Mouse (Mus musculus) forebrain, embryonic 11.5 days (tissue): Measurements from ENCODE around the gene Zfp113. TPM values are rescaled to one million over a fixed set of nuclear protein-coding genes. Genes with fewer than 3 reads are reported as not detected.
A peak's percentile ranks its signal among the peaks of the same experiment; 100 is the strongest.
"Not testable (repeated sequence)": the region's sequence is repeated elsewhere in the genome, so short reads cannot be mapped to it uniquely, and the experiment has no call there.

Source experiments
- ATAC-seq: fragments of 200-750 bp; cut with Nextera tagmentation; replicated peaks from 2 replicates; pipeline ENCODE4 v1.8.0; 2017; ENCODE audit warnings: moderate TSS enrichment; ENCODE audit not compliant: low FRiP score
- DNase-seq: peaks from one replicate; pipeline ENCODE4 v3.0.0-alpha.2; 2017; ENCODE audit warnings: low spot score
- H3K27ac ChIP-seq: fragments of 300-500 bp; sonication (generic); 2 replicates; pipeline ENCODE4 v1.5.1; 2014; ENCODE audit warnings: low read depth, low read length
- H3K27me3 ChIP-seq: fragments of 300-500 bp; sonication (generic); 2 replicates; pipeline ENCODE4 v1.6.1; 2014; ENCODE audit warnings: mild to moderate bottlenecking, low read length, mixed read lengths; ENCODE audit not compliant: control insufficient read depth, insufficient read depth
- H3K36me3 ChIP-seq: fragments of 300-500 bp; sonication (generic); 2 replicates; pipeline ENCODE4 v1.6.1; 2014; ENCODE audit warnings: mild to moderate bottlenecking, low read length, moderate library complexity, mixed read lengths; ENCODE audit not compliant: control insufficient read depth, insufficient read depth
- H3K4me1 ChIP-seq: fragments of 300-500 bp; sonication (generic); replicated peaks from 2 replicates; pipeline ENCODE4 v1.6.1; 2014; ENCODE audit warnings: low read length, mixed read lengths; ENCODE audit not compliant: control insufficient read depth, insufficient read depth
- H3K4me2 ChIP-seq: fragments of 300-500 bp; sonication (generic); 2 replicates; pipeline ENCODE4 v1.6.1; 2014; ENCODE audit warnings: low read depth, mild to moderate bottlenecking, low read length, moderate library complexity, mixed read lengths; ENCODE audit not compliant: severe bottlenecking
- H3K4me3 ChIP-seq: fragments of 300-500 bp; sonication (generic); 2 replicates; pipeline ENCODE4 v1.5.1; 2014; ENCODE audit warnings: low read depth, low read length
- H3K9ac ChIP-seq: fragments of 300-500 bp; sonication (generic); 2 replicates; pipeline ENCODE4 v1.6.1; 2014; ENCODE audit warnings: low read length
- H3K9me3 ChIP-seq: fragments of 300-500 bp; sonication (generic); 2 replicates; pipeline ENCODE4 v1.6.1; 2016; ENCODE audit warnings: low read length, mixed read lengths; ENCODE audit not compliant: control insufficient read depth
- WGBS: fragments of 180-500 bp; shearing (Covaris S2); extraction: QIAGEN DNeasy Blood & Tissue Kit; methylation state at CpG from one replicate; pipeline ENCODE4 v1.1.7; 2014; 5-methylcytosine and 5-hydroxymethylcytosine counted together
- polyA plus RNA-seq: library from polyadenylated mRNA; unstranded; fragments of >200 nt; fragmentation: Nextera tagmentation; extraction: Ambion mirVana; gene quantifications from 2 replicates; pipeline ENCODE4 v1.2.1, GENCODE M21; 2014

The Zfp113 gene
- polyA plus RNA-seq, 1 experiment from 2014 or later = 39.9 TPM

- ATAC-seq (peak; percentile 18; the same call in 1 of the 2 replicates), DNase-seq (no peak)
- H3K27ac ChIP-seq = peak overlapping the region; percentile 79
Measured at GRCm38 (mm10) chr5:138117199-138118015, 38.1 kb downstream of the Zfp113 start.

GRCm38 (mm10) chr5:138116255-138117198 is 39.0 kb downstream of the Zfp113 start, which contains the start of gene Zscan21:
TSS of gene Zscan21 (plus strand) at chr5:138116903.
- peak within 1 kb of the TSS; percentile 63 for H3K4me2 ChIP-seq
- peak within 1 kb of the TSS; percentile 67 for H3K4me3 ChIP-seq
- H3K27me3 ChIP-seq = no peaks in the 10 kb centered on the region
- peak; percentile 94 for DNase-seq
- H3K27ac ChIP-seq = peak within 1 kb of the TSS; percentile 79
- no peaks in the 10 kb centered on the region for H3K36me3 ChIP-seq
- H3K4me1 ChIP-seq = no peaks in the 10 kb centered on the region
- ATAC-seq = peak; percentile 97
- no peaks in the 10 kb centered on the region for H3K9me3 ChIP-seq
- WGBS = 7% methylated on average over 38 of the region's 38 CpGs
- H3K9ac ChIP-seq = peak within 1 kb of the TSS; percentile 74

More at GRCm38 (mm10) chr5:138117199-138118015, 38.1 kb downstream of the Zfp113 start:
- H3K9ac ChIP-seq = peak overlapping the region; percentile 74
- WGBS = 10% methylated on average over 16 of the region's 16 CpGs
- H3K4me2 ChIP-seq = peak overlapping the region; percentile 63
- H3K27me3 ChIP-seq = no peaks in the 10 kb centered on the region
- no peaks in the 10 kb centered on the region for H3K36me3 ChIP-seq
- no peaks in the 10 kb centered on the region for H3K4me1 ChIP-seq
- H3K4me3 ChIP-seq = peak overlapping the region; percentile 67
- H3K9me3 ChIP-seq = no peaks in the 10 kb centered on the region

GRCm38 (mm10) chr5:138109847-138110396 is 45.6 kb downstream of the Zfp113 start:
- WGBS = 61% methylated on average over 4 of the region's 4 CpGs
- not testable (repeated sequence) for H3K4me1 ChIP-seq, H3K4me2 ChIP-seq, H3K9ac ChIP-seq, H3K9me3 ChIP-seq, H3K27ac ChIP-seq, H3K4me3 ChIP-seq, H3K27me3 ChIP-seq, DNase-seq, ATAC-seq, H3K36me3 ChIP-seq

- no peaks in the 10 kb centered on the region for H3K27me3 ChIP-seq
- peaks cover 5% of the 10 kb centered on the region; the same call in 1 of the 2 replicates for H3K36me3 ChIP-seq
- H3K4me3 ChIP-seq = no peak overlapping the region
- no peaks in the 10 kb centered on the region for H3K4me1 ChIP-seq
- H3K4me2 ChIP-seq = no peak overlapping the region
- H3K9ac ChIP-seq = no peak overlapping the region
- DNase-seq (no peak), ATAC-seq (no peak)
- H3K27ac ChIP-seq = no peak overlapping the region
- no peaks in the 10 kb centered on the region for H3K9me3 ChIP-seq
- 71% methylated on average over 3 of the region's 3 CpGs for WGBS
Measured at GRCm38 (mm10) chr5:138107130-138107529, 48.4 kb downstream of the Zfp113 start.

- DNase-seq (no peak), ATAC-seq (no peak)
- WGBS = 93% methylated on average over 2 of the region's 2 CpGs
- Histone ChIP-seq H3K27me3 (no peaks in the 10 kb centered on the region), H3K9ac (no peak overlapping the region), H3K9me3 (no peaks in the 10 kb centered on the region), H3K4me2 (no peak overlapping the region), H3K36me3 (peaks cover 18% of the 10 kb centered on the region), H3K4me3 (no peak overlapping the region), H3K4me1 (no peaks in the 10 kb centered on the region), H3K27ac (no peak overlapping the region)
Measured at GRCm38 (mm10) chr5:138104976-138105375, 50.6 kb downstream of the Zfp113 start.

GRCm38 (mm10) chr5:138094474-138094873 is 61.1 kb downstream of the Zfp113 start:
- Histone ChIP-seq H3K9me3 (no peaks in the 10 kb centered on the region), H3K4me2 (no peak overlapping the region), H3K9ac (no peak overlapping the region), H3K27ac (no peak overlapping the region), H3K4me3 (no peak overlapping the region), H3K4me1 (no peaks in the 10 kb centered on the region), H3K36me3 (peaks cover 35% of the 10 kb centered on the region), H3K27me3 (no peaks in the 10 kb centered on the region)
- no peak for ATAC-seq
- DNase-seq = no peak
- WGBS = 98% methylated on average over 6 of the region's 6 CpGs

DNA sequence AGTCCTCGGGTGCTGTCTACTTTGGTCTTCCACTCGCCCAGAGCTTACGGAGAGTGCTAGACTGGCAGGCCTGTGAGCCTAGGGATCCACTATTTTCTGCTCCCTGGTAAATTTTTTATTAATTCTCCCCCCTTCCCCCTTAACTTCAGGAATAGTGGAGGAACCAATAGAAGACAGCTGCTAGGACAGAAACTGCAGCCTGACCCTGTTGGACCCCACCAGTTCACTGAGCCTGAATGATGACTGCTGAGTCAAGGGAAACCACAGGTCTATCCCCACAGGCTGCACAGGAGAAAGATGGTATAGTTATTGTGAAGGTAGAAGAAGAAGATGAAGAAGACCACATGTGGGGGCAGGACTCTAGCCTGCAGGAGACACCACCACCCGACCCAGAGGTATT is 62.8 kb downstream of the Zfp113 start:
- Histone ChIP-seq H3K4me3 (no peak overlapping the region), H3K4me1 (no peaks in the 10 kb centered on the region), H3K27ac (no peak overlapping the region), H3K4me2 (no peak overlapping the region), H3K9me3 (no peaks in the 10 kb centered on the region), H3K9ac (no peak overlapping the region), H3K27me3 (no peaks in the 10 kb centered on the region), H3K36me3 (peaks cover 22% of the 10 kb centered on the region)
- no peak for ATAC-seq
- DNase-seq = no peak
- 93% methylated on average over 4 of the region's 4 CpGs for WGBS

GRCm38 (mm10) chr5:138090737-138091136 is 64.8 kb downstream of the Zfp113 start:
- H3K9me3 ChIP-seq = no peaks in the 10 kb centered on the region
- no peak overlapping the region for H3K4me3 ChIP-seq
- no peak overlapping the region for H3K9ac ChIP-seq
- no peaks in the 10 kb centered on the region for H3K27me3 ChIP-seq
- no peak overlapping the region for H3K27ac ChIP-seq
- no peak overlapping the region for H3K4me2 ChIP-seq
- ATAC-seq (no peak), DNase-seq (no peak)
- peaks cover 11% of the 10 kb centered on the region; the same call in 1 of the 2 replicates for H3K36me3 ChIP-seq
- H3K4me1 ChIP-seq = peaks cover 4% of the 10 kb centered on the region; the same call in 1 of the 2 replicates
- WGBS = 92% methylated on average over 5 of the region's 5 CpGs
